Mouse (Mus musculus): Measurements from ENCODE around the gene Socs3. TPM values are rescaled to one million over a fixed set of nuclear protein-coding genes. Genes with fewer than 3 reads are reported as not detected.

Socs3 gene
- polyA plus RNA-seq, 1 experiment = 5.0 TPM

DNA sequence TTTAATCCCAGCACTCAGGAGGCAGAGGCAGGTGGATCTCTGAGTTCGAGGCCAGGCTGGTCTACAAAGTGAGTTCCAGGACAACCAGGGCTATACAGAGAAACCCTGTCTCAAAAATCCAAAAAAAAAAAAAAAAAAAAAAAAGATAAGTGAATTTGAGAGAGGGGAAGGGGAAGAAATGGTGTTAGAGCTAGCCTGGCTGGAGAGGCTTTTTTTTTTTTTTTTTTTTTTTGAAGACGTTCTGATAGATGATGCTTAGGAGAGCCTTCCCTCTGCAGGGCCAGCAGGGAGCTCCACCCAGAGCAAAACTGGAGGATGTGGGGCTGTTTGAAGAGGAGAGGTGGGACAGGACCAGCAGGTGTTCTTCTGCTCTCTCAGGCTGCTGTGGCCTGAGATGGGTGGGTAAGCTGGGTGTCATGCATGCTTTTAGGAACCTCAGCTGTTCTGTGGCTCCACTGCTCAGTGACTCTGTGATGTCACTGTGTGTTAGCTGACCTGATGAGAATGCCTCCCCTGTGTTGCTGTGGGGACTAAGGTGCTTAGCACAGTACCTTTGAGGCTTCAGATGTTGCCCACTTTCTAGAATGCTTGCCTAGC, 1.9 kb upstream of the Socs3 start:
- Histone ChIP-seq H3K27me3 (replicated peaks; ENCODE audit: control insufficient read depth, insufficient read depth, low read length) (no peaks in the 10 kb centered on the region), H3K36me3 (ENCODE audit: control insufficient read depth, insufficient read depth, low read length) (no peaks in the 10 kb centered on the region), H3K4me3 (ENCODE audit: insufficient read depth, low read depth, low read length) (no peak overlapping the region), H3K4me1 (ENCODE audit: control insufficient read depth, insufficient read depth, low read length) (peaks cover 8% of the 10 kb centered on the region; the same call in 1 of the 2 replicates), H3K27ac (ENCODE audit: insufficient read depth, low read depth, low read length) (no peak overlapping the region)
- WGBS = 63% methylated on average over 2 of the region's 2 CpGs
- no peak for DNase-seq
- TF ChIP-seq POLR2A (IDR thresholded peaks at IDR 0.05; ENCODE audit: low read depth, low read length) (no peak), CTCF (conservative IDR thresholded peaks at IDR 0.05; ENCODE audit: insufficient read depth, insufficient read length, low read depth, low read length) (no peak)

DNA sequence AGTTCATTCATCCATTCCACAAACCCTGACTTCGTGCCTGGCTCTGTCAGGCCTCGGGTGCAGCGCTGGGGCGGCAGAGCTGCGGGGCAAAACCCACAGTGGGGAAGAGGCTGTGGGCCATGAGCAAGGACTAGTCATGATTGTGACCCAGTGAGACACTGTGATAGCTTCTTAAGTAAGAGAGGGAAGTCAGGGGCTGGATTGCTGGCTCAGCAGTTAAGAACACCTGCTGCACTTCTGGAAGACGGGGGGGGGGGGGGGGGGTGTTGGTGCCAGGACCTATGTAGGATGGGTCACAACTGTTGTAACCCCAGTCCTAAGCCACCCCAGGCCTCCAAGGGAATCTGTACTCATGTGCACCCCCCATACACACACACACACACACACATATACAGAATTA, 1.3 kb upstream of the Socs3 start:
- Histone ChIP-seq H3K4me3 (ENCODE audit: insufficient read depth, low read depth, low read length) (no peak overlapping the region), H3K4me1 (ENCODE audit: control insufficient read depth, insufficient read depth, low read length) (peaks cover 8% of the 10 kb centered on the region; the same call in 1 of the 2 replicates), H3K27me3 (replicated peaks; ENCODE audit: control insufficient read depth, insufficient read depth, low read length) (no peaks in the 10 kb centered on the region), H3K36me3 (ENCODE audit: control insufficient read depth, insufficient read depth, low read length) (no peaks in the 10 kb centered on the region), H3K27ac (ENCODE audit: insufficient read depth, low read depth, low read length) (no peak overlapping the region)
- WGBS = 60% methylated on average over 6 of the region's 6 CpGs
- no peak for TF ChIP-seq POLR2A (IDR thresholded peaks at IDR 0.05; ENCODE audit: low read depth, low read length)
- TF ChIP-seq CTCF (conservative IDR thresholded peaks at IDR 0.05; ENCODE audit: insufficient read depth, insufficient read length, low read depth, low read length) = no peak
- DNase-seq = no peak

DNA sequence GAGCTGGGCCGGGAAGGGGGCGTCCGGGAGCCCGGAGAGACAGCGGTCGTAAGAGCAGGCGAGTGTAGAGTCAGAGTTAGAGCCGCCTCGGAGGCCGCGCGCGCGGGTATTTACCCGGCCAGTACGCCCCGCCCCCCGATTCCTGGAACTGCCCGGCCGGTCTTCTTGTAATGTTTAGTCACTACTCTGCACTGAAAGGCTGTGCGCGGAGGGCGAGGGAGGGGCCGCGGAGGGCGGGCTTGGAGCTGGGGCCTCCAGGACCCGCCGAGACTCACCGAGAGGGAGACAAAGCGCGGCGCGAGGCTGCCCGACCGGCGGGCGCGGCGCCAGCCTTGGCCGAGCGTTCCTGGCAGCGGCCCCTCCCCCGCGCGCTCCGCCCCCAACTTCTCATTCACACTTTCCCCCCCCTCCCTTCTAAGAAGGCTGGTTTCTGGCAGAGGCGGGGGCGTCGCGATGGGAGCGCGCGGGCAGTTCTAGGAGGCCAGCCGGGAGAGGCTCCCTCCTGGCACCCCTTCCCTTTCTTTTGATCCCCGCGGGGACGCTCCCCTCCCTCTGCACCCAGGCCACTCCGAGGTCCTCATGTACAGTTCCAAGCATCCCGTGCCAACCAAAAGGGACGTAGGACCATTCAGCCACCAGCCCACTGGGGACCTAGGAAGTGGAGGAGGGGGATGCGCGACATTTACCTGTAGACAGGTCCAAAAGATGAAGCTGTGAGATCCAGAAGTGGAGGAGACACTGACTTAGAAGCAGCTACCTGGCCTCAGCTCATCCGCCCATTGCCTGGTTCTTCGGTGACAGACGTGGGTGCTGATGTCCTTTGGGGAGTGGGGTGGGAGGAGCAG, 525 bp downstream of the Socs3 start:
- under 1% methylated on average over 63 of the region's 65 CpGs for WGBS
- peaks cover 7% of the 10 kb centered on the region; the same call in 1 of the 2 replicates for H3K4me1 ChIP-seq (ENCODE audit: control insufficient read depth, insufficient read depth, low read length)
- peak overlapping the region; percentile 88 for H3K27ac ChIP-seq (ENCODE audit: insufficient read depth, low read depth, low read length)
- TF ChIP-seq POLR2A (IDR thresholded peaks at IDR 0.05; ENCODE audit: low read depth, low read length) = peak; percentile 63
- TF ChIP-seq CTCF (conservative IDR thresholded peaks at IDR 0.05; ENCODE audit: insufficient read depth, insufficient read length, low read depth, low read length) = no peak
- no peaks in the 10 kb centered on the region for H3K27me3 ChIP-seq (replicated peaks; ENCODE audit: control insufficient read depth, insufficient read depth, low read length)
- H3K36me3 ChIP-seq (ENCODE audit: control insufficient read depth, insufficient read depth, low read length) = no peaks in the 10 kb centered on the region
- peak; percentile 99 for DNase-seq
- peak overlapping the region; percentile 82 for H3K4me3 ChIP-seq (ENCODE audit: insufficient read depth, low read depth, low read length)

DNA sequence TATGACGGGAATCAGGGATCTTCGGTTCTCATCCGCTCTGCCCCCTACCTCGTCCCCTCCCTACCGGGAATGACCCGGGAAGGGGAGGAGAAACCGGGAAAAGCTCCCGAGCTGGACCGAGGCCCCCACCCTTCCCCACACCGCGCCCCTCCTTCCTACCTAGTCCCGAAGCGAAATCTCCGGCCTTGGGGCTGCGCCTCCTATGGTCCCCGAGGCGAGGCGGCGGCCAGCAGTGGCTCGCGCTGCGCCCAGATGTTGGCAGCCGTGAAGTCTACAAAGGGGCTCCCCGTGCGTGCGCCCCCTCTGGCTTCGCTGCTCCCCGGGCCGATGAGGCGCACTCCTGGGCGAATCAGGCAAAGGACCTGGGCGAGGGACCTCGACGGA, 1.1 kb downstream of the Socs3 start:
- WGBS = under 1% methylated on average over 34 of the region's 34 CpGs
- TF ChIP-seq CTCF (conservative IDR thresholded peaks at IDR 0.05; ENCODE audit: insufficient read depth, insufficient read length, low read depth, low read length) (no peak), POLR2A (IDR thresholded peaks at IDR 0.05; ENCODE audit: low read depth, low read length) (no peak)
- Histone ChIP-seq H3K36me3 (ENCODE audit: control insufficient read depth, insufficient read depth, low read length) (no peaks in the 10 kb centered on the region), H3K27ac (ENCODE audit: insufficient read depth, low read depth, low read length) (peak overlapping the region; percentile 88), H3K4me3 (ENCODE audit: insufficient read depth, low read depth, low read length) (peak overlapping the region; percentile 82), H3K4me1 (ENCODE audit: control insufficient read depth, insufficient read depth, low read length) (peaks cover 10% of the 10 kb centered on the region; the same call in 1 of the 2 replicates), H3K27me3 (replicated peaks; ENCODE audit: control insufficient read depth, insufficient read depth, low read length) (no peaks in the 10 kb centered on the region)
- no peak for DNase-seq

DNA sequence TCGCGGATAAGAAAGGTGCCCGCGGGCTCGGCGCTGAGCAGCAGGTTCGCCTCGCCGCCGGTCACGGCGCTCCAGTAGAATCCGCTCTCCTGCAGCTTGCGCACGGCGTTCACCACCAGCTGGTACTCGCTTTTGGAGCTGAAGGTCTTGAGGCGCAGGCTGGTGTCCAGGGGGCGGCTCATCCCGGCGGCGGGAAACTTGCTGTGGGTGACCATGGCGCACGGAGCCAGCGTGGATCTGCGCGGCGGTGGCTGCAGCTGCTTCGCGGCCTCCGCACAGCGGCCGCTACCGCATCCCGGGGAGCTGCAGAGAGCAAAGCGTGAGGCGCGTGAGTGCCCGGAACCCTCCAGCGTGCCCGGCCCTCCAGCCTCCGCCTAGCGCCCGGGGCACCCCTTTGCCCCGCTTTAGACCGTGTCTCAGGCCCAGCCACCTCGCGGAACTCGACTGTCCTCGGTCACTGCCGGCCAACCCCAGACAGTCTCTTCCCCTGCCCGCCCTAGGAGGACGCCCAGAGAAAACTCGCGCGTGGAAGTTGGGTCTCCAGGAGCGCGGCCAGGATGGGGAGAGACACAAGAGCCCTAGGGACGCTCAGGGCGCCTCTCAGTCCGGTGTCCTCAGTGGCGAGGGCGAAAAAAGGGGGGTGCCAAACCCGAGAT, 1.7 kb downstream of the Socs3 start:
- DNase-seq = peak; percentile 40
- H3K4me1 ChIP-seq (ENCODE audit: control insufficient read depth, insufficient read depth, low read length) = peaks cover 10% of the 10 kb centered on the region; the same call in 1 of the 2 replicates
- peak overlapping the region; percentile 82 for H3K4me3 ChIP-seq (ENCODE audit: insufficient read depth, low read depth, low read length)
- no peak for TF ChIP-seq CTCF (conservative IDR thresholded peaks at IDR 0.05; ENCODE audit: insufficient read depth, insufficient read length, low read depth, low read length)
- no peak for TF ChIP-seq POLR2A (IDR thresholded peaks at IDR 0.05; ENCODE audit: low read depth, low read length)
- WGBS = 5% methylated on average over 63 of the region's 64 CpGs
- no peaks in the 10 kb centered on the region for H3K27me3 ChIP-seq (replicated peaks; ENCODE audit: control insufficient read depth, insufficient read depth, low read length)
- H3K36me3 ChIP-seq (ENCODE audit: control insufficient read depth, insufficient read depth, low read length) = no peaks in the 10 kb centered on the region
- H3K27ac ChIP-seq (ENCODE audit: insufficient read depth, low read depth, low read length) = 0 out of 2 replicates have a peak overlapping the region, but pooled peaks have one; percentile 2

DNA sequence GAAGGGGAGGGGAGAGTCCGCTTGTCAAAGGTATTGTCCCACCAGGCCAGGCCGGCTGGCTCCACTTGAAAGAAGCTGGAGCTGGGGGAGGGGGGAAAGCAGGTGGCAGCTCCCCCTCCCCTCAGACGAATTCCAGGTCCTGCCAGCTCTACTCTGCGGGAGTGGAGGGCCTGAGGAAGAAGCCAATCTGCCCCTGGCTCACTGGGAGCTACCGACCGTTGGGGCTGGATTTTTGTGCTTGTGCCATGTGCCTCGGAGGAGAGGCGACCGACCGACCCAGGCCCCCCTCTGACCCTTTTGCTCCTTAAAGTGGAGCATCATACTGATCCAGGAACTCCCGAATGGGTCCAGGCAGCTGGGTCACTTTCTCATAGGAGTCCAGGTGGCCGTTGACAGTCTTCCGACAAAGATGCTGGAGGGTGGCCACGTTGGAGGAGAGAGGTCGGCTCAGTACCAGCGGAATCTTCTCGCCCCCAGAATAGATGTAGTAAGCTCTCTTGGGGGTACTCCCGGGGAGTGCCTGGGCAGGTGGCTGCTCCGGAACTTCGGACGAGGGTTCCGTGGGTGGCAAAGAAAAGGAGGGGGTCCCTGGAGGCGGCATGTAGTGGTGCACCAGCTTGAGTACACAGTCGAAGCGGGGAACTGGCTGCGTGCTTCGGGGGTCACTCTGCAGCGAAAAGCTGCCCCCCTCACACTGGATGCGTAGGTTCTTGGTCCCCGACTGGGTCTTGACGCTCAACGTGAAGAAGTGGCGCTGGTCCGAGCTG, 2.4 kb downstream of the Socs3 start:
- Histone ChIP-seq H3K4me3 (ENCODE audit: insufficient read depth, low read depth, low read length) (peak overlapping the region; percentile 82), H3K36me3 (ENCODE audit: control insufficient read depth, insufficient read depth, low read length) (no peaks in the 10 kb centered on the region), H3K4me1 (ENCODE audit: control insufficient read depth, insufficient read depth, low read length) (peaks cover 17% of the 10 kb centered on the region; the same call in 1 of the 2 replicates), H3K27ac (ENCODE audit: insufficient read depth, low read depth, low read length) (no peak overlapping the region), H3K27me3 (replicated peaks; ENCODE audit: control insufficient read depth, insufficient read depth, low read length) (no peaks in the 10 kb centered on the region)
- TF ChIP-seq POLR2A (IDR thresholded peaks at IDR 0.05; ENCODE audit: low read depth, low read length) (no peak), CTCF (conservative IDR thresholded peaks at IDR 0.05; ENCODE audit: insufficient read depth, insufficient read length, low read depth, low read length) (no peak)
- DNase-seq = no peak
- WGBS = 46% methylated on average over 34 of the region's 34 CpGs

Data from kidney, adult 2 months (tissue).